Mouse (Mus musculus): ENCODE measurements around the gene Rnaseh2b.

- no peak for TF ChIP-seq MAFK (IDR thresholded peaks at IDR 0.05; ENCODE audit: insufficient read depth, low read depth, low read length)
- TF ChIP-seq HCFC1 (IDR thresholded peaks at IDR 0.05; ENCODE audit: borderline replicate concordance, insufficient read depth, low read length): no peak
- no peak for TF ChIP-seq ZC3H11A (IDR thresholded peaks at IDR 0.05; ENCODE audit: borderline replicate concordance, low read depth, low read length)
- TF ChIP-seq CHD2 (IDR thresholded peaks at IDR 0.05; ENCODE audit: low read depth, low read length): no peak
These were observed 42.3 kb upstream of the Rnaseh2b start for GRCm38 (mm10) chr14:62250046-62250445.
